Mouse (Mus musculus): ENCODE measurements around the gene Duox1.
A peak's percentile ranks its signal among the peaks of the same experiment; 100 is the strongest.

Duox1 gene

DNA sequence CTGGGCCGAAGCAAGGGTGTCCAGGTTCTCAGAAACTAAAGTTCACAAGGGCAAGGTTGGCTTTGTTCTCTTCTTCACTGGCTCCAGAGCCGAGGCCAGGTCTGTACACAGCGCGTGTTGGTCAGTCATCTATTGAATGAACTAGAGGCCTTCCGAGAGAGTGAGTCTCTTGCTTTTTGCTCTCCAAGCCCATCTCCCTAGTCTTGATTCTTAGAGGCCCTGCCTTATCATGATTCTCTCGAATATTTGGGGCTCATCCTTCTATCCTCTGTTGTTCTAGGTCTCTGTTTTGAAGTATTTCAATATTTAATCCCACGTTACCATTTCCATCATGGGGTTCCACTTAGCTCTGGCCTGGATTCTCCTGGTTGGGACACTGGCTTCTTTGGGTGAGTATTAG, at the start of gene Duox1:
Gene Duox1 (plus strand): TSS at position 301 of the 400 bp plus-strand sequence.
- DNase-seq, result no peak

DNA sequence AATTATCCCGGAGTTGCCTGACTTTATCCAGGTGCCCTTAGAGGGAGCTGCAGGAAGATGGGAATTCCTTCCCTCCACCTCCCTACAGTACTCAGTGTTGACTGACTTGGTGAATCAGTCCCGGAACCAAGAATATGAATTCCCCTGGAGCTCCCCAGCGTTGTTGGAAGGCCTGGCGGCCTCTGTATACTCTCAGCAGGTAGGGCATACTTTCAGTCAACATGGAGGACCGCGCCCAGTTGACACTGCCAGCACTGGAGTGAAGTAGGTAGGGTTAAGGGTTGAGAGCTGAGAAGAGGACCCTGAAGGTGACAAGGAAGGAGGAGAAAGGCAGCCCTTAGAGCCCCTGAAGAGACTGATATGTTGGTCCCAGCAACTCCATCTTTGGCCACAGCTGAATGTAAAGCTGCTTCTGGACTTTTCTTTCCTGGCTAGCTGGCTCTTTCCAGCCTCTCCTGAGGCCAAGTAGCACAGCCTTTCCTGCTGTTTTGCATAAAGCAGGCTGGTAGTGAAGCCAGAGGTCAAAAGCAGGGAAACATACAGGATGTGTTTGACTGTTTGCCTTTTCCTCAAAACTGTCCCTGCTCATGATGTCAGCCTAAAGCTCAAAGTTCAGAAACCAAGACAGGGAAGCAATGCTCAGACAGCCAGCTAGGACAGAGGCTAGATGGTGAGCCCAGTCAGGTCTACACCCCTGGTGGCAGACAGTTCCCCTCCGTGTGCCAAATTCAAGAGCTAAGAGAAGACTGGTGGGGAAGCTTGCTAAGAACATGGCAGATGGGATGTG, 48.9 kb upstream of the Duox1 start:
- DNase-seq, result peak; percentile 8

DNA sequence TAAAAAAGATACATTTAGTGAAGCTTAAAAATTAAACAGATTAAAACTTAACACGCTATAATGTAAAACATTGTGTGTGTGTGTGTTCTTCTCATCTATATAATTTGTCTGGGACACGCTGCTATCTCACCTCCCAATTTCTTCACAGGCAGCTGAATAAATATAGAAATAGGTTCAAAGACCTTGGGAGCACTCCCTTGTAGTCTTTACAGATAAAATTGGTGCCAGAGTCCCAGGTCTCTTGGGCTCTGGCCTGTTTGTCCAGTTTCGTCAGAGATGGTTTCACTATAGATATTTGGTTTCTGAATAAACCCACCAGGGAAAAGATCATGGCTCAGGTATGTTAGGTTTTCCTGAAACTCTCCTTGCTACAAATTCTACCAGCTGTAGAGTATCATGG, 36.7 kb upstream of the Duox1 start:
- DNase-seq, result no peak

DNA sequence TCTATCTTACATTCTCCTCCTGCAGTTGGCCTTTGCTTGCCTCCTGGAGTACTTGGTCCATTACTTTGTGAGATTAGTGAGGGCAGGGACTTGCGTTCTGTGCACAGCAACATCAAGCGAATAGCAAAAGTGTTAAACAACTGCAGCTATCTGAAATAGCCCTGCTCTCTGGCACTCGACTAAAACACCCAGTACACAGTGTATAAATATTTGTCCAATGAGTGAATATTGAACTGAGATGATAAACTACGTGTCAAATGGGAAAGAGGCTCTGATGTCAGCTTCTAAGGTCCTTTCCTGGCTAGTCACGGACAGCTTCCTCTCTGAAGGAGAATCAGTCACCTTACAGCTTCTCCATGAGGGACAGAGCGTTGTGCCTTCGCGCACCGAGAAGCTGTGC, 31.4 kb upstream of the Duox1 start:
- DNase-seq, result no peak

DNA sequence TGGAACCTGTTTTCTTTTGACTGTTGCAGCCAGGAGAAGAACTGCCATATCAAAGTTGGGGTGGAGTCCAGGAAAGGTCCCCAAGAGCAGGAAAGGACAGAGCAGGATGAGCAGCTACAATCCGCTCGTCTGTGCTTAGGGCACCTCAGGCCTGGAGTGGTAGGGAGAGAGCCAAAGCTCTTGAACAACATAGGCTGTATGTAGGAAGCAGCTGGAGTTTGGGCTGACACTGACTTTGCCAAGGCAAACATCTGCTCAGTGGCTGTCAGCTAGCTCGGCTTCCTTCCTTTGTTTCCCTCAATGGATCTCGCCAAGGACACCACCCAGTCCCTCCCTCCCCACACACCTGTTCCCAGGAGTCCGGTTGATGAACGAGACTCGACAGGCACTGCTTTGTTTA, 29.3 kb upstream of the Duox1 start:
- no peak for DNase-seq

DNA sequence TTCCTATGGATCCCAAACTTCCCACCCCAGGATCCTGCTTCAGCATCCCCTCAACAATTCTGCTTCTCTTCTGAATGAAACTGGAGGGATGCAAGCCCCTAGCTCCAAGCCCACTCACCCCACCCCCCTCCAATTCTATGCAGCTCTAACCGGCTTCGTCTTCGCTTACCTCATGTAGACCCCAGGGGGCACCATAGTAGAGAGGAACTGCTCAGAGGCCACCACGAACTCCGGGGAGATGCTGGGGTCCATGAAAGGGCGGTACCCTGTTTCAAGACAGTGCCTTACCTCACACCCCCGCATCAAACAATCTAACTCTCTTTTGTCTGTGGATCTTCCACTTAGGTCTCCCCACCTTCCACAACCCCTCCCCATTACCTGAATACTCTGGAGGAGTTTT, 20.6 kb upstream of the Duox1 start:
- no peak for DNase-seq

DNA sequence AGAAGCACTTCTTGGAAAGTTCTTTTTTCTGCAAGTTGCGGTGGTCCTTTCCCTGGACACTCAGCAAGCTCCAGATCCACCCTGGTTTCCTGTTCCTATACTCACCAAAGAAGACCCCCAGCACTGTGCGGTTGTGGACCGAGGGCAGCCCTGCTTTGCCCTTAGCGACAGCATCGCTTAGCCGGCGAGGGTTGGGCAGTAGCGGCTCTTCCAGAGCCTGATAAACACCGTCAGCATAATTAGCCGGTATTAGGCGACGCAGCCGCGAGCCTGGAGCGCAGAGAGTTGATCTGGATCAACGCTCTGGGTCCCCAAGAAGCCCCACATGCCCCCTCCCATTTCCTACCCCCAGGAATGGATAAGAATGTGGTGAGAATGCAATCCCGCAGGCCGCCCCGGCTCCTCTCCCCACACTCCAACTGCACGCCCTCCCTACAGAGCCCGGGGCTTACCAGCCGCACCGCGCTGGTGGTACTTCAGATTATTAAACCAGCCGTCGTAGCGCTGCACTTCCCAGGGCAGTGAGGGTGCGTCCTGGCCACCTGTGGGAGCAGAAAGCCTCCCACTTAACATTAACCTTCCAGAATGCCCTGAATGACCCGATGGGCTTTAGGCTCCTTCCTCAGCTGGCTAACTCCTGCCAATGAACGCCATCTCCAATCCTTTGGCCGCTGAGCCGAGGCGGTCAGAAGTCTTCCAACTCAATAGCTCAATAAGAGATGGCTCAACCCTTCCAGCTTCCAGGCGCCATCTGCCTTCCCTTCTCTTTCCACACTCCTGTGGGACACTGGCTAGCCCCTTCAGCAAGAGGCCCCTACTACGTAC, 18.0 kb upstream of the Duox1 start:
- DNase-seq, result no peak

DNA sequence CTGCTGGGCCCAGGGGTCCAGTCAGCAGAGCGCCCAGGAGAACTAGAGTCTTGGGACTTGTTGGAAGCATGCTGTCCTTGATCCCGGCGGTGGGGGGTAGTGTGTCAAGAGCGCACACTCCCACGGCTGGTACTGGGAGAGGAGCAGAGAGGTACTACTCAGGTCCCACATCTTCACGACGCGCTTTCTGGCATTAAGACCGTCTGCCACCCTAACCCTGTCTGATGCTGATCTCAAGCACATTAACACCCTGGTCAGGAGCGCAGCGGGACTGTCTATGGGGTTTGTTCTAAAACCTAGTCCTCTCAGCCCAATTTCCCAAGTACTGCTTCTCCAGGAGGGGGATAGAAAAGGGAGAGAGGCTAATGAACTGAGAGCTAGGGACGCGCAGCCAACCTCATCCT, 17.4 kb upstream of the Duox1 start, which contains the start of gene Duox2:
Gene Duox2 (minus strand): TSS at position 354 of the 404 bp plus-strand sequence.
- DNase-seq, result no peak

DNA sequence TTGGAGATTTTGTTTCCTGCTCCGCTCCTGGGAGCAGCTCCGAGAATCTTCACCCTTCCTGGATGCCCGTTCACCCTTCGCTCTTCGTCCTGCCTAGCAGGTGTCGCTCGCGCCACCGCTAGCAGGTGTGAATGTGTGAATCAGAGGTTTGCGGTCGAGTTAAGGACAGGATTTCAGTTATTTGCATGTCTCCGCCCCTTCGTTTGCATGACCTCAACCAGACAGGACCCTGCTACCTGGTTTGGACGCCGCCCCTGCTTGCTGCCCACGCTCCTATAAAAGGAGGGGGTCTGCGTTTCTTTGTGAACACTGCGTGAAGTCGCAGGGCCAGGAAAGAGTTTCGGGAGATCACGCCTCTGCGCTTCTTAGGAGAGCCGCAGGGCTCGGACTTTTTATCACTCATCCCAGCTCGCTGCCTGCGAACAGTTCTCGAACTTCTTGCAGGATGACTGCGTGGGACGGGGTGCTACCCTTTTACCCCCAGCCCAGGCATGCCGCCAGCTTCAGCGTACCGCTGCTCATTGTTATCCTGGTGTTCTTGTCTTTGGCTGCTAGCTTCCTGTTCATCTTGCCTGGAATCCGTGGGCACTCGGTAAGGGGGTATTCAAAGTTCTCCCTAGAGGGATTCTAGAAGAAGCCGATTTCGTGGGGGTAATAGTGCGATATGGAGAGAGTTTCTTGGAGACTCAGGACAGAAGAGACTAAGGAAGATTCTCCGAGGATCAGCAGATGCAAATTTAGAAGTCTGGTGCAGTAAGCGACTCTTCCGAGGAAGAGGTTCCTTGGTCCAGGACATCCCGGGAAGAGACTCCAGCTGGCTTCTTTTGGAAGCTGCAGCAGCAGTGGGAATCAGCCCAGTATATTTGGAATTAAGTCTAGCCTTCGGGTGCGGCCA, 16.6 kb upstream of the Duox1 start, which contains the start of gene Duoxa2:
Gene Duoxa2 (plus strand): TSS at position 305 of the 895 bp plus-strand sequence.
- DNase-seq, result peak; percentile 24

DNA sequence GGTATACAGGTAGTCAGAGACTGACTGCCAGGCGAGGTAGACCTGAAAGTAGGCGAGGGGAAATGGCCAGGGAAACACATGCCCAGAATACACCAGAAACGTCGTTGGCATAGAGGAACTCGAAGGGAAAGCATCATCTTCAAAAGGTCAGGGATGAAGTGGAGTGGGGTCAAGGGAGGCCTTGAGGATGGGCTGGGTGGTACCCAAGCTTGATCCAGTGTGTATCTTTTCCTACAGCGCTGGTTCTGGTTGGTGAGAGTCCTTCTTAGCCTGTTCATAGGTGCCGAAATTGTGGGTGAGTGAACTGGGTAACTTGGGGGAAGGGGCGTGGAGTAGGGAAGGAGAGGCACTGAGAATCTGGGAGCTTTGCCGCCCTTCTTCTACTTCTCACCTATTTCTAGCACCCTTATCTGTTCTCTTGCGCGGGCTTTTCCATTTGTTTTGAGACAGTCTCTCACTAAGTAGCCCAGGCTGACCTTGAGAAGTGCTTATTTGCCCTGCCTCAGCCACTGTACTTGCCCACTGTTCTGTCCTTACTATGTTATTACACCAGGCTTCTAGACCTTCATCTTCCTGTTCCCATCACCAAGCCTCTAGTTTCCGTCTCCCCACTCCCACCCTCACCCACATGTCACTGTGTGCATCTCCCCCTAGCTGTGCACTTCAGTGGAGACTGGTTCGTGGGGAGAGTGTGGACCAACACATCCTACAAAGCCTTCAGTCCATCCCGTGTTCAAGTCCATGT, 15.4 kb upstream of the Duox1 start:
- DNase-seq, result no peak

DNA sequence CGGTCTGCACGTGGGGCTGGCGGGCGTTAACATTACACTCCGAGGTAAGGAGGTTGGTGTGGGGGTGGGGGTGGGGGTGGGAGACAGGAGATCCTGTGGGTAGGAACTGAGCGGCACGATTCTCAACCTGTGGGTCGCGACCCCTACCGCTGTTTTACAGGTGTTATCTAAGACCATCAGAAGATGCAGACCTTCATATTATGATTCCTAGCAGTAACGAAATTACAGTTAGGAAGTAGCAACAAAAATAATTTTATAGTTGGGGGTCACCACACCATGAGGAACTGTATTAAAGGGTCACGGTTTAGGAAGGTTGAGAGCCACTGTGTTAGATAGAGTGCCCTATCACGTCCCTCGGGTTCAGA, 14.8 kb upstream of the Duox1 start:
- DNase-seq, result no peak

DNA sequence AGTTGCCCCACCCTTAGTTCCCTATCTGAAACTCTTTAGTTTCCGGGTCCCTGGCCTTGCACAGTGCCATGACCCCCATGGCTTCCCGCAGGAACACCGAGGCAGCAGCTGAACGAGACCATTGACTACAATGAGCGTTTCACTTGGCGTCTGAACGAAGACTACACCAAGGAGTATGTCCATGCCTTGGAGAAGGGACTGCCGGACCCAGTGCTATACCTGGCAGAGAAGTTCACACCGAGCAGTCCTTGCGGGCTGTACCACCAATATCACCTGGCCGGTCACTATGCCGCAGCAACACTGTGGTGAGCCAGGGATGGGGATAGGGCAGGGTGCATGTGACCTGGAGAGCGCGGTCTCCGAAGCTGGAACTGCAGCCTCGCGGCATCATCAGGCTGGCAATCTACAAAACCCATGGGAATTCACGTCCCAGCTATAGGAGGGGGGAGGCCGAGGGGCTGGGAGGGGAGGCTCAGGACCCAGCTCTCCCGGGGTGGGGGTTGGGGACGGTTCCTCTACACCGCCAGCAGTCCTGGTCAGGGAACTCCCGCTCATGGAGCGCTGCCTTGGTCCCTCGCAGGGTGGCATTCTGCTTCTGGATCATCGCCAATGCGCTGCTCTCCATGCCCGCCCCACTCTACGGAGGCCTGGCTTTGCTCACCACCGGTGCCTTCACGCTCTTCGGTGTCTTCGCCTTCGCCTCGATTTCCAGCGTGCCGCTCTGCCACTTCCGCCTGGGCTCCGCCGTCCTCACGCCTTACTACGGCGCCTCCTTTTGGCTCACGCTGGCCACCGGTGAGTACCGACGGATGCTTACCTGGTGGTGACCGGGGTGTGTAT, 14.2 kb upstream of the Duox1 start:
- peak; percentile 7 for DNase-seq

DNA sequence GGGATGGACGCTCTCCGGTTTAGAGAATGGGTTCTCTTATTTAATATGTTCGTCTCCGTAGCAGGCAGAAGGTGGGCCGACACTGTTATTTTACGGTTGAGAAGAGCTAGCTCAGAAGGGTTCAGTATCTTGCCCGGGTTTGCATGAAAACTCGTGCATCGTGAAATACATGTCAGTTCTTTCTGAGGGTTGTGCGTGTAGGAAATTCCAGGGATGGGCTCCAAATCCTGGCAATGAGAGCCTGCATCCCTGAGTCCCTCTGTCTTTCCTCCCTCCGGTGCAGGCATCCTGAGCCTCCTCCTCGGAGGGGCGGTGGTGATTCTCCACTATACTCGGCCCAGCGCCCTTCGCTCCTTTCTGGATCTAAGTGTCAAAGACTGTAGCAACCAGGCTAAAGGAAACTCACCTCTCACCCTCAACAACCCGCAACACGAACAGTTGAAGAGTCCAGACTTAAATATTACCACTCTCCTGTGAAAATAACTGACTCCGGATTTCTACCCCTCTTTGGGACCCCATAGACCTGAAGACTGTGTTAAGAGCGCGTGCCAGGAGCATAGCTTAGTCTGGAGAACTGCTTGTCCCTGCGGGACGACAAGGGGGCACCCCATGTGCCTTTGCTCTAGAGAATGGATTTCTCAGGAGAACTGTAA, 13.4 kb upstream of the Duox1 start:
- no peak for DNase-seq

DNA sequence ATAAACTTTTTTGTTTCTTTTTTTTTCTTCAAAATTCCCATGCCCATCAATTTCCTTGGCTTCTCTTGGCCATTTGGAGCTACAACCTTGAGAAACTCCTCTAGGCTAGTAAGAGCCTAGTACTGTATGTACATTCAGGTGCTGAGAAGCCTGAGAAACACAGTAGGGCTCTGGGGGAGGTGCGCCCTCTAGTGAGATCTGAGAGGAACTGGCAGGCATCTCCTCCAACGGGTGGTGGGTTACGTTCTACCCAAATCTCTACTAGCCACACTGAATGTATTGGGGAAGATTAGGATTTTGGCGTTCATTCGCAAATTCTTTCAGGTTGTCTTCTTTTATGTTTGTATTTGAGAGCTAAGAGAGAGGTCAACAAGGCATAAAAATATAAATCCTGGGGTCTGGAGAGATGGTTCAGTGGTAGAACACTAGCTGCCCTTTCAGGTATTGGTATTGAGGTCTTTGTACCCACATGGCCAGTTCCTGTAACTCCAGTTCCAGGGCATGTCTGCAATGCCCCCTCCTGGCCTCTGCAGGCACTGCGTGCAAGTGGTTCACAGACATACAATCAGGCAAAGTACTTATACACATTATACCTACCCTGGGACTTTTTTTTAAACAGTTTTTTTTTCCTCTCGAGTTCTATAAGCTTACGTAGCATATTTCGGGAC, 12.8 kb upstream of the Duox1 start:
- DNase-seq, result peak; percentile 72

DNA sequence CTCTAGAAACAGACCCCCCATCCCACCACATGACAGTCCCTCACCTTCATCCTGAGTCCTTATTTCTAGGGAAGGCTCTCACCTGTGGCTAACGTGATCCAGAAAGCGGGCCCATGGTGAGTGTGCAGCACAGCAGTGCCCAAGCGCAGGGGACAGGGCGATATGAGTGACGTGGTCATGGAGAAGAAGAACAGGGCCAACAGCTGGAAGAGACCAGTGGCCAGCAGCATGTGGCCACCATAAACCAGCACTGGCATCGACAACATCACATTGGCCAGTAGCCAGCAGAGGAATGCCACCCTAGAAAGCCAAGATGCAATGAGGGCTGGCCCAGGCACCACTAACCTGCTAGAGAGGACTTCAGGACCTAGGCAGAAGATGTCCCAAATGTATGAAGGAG, 10.9 kb upstream of the Duox1 start:
- DNase-seq, result no peak

DNA sequence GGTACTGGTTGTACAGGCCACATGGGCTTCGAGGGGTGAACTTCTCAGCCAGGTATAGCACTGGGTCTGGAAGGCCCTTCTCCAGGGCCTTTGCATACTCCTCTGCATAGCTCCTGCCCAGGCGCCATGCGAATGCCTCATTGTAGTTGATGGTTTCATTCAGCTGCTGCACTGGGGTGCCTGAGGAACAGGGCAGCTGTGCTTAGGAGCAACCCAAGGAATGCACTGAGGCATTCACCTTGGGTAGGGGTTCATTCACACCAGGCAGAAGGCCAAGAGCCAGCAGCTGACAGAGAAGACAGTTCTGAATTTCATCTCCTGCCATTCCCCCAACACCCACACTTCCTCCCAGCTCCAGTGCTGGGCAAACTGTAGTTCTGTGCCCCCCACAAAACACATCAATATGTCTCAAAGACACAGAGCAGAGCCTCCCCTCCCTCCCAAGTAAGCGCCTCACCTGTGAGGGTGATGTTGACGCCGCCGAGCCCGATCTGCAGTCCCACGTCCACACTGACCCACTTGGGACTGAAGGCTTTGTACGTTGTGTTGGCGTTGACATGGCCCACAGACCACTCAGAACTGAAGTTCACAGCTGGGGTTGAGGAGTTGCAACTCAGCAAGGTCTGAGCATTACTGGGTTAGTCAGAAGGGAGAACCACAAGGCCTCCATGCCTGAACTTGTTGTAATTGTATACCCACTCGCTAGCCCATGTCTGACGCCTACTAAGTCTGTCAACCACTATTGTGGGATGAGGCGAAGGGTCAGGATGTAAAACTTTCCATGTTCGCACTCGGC, 10.2 kb upstream of the Duox1 start:
- no peak for DNase-seq

DNA sequence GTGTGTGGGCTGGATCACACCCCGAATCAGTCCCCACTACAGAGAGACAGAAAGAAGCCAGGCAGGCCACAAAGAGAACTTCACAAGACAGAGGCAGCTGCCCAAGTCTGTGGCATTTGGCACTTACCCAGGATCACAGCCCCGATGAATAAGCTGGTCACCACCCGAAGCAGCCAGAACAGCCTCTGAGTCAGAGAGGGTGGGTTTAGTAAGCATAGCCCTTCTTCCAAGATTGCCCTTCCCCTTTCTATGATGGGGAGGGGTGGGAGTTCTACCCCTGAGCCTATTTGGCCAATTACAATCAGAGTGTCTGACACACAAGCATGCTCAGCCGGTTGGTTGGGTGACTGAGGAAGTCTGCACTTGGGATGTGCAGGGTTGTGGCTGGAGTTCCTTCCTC, 9.3 kb upstream of the Duox1 start:
- no peak for DNase-seq

DNA sequence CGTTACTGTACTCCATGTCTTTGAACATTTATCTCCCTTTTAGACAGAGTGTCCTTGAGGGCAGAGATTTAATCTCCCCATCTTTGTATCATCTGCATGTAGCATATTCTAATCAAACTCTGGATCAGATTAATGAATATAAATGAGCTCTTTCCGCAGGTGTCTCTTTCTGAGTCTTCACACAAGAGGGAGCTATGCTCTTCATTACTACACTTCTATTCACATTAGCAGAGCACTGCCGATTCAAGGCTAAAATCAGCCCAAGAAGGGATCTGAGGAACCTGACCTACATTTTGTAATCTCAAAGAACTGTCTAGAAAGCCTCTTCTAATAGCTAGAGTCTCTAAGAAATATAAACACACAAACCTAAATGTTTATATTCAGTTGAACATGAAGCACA, 5.8 kb upstream of the Duox1 start:
- no peak for DNase-seq

DNA sequence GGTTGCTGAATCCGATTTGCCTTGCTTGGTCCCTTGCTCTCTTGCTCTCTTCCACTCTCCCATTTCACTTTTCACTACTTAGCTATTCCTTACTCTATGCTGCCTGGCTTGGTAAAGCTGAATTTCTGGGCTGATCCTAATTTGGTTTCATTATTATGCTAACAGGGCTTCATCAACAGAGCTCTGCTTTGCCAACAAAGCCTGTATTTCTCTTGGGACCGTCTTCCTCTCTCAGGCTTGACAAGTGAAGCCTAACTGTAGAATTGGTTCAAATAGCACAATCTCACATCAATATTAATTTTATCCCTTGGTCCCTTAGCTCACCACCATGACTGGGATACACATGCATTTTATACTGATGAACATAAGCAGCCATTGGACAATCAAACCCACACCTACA, 3.9 kb upstream of the Duox1 start:
- DNase-seq, result no peak
